Mouse (Mus musculus) ES-E14 (cell line): ENCODE data around the gene Esyt2. TPM values are rescaled to one million over a fixed set of nuclear protein-coding genes. Genes with fewer than 3 reads are reported as not detected.
"Not testable (repeated sequence)": the region's sequence is repeated elsewhere in the genome, so short reads cannot be mapped to it uniquely, and the experiment has no call there.

Experiments used
- DNase-seq: peaks from one replicate; pipeline ENCODE4 v3.0.0-alpha.2; 2013; ENCODE audit warnings: low read depth, low spot score
- H3K27ac ChIP-seq: 2 replicates; pipeline ENCODE4 v1.5.1; 2012; ENCODE audit warnings: low read depth, mild to moderate bottlenecking, low read length, moderate library complexity, mixed read lengths; ENCODE audit not compliant: poor library complexity, insufficient read depth, severe bottlenecking
- H3K36me3 ChIP-seq: 2 replicates; pipeline ENCODE4 v1.6.1; 2012; ENCODE audit warnings: mild to moderate bottlenecking, low read length, moderate library complexity, mixed read lengths; ENCODE audit not compliant: control insufficient read depth, poor library complexity, insufficient read depth, severe bottlenecking
- H3K4me1 ChIP-seq, 2 experiments: fragments of 150-350 bp in 1 of 2; sonication (generic) in 1 of 2; 2 replicates each; pipeline ENCODE4 v1.6.1; 2012; ENCODE audit warnings: low read length in 2 of 2, mild to moderate bottlenecking in 1 of 2, mixed read lengths in 1 of 2; ENCODE audit not compliant: control insufficient read depth in 2 of 2, insufficient read depth in 2 of 2, poor library complexity in 1 of 2
- H3K4me3 ChIP-seq, 2 experiments: fragments of 150-350 bp in 1 of 2; sonication (generic) in 1 of 2; 2 replicates each; pipeline ENCODE4 v1.5.1; 2012; ENCODE audit warnings: low read length in 2 of 2, low read depth in 1 of 2, mild to moderate bottlenecking in 1 of 2, mixed read lengths in 1 of 2; ENCODE audit not compliant: insufficient read depth in 1 of 2, poor library complexity in 1 of 2, severe bottlenecking in 1 of 2
- H3K9ac ChIP-seq: 2 replicates; pipeline ENCODE4 v1.6.1; 2012; ENCODE audit warnings: low read depth, mild to moderate bottlenecking, low read length, mixed read lengths; ENCODE audit not compliant: poor library complexity, insufficient read depth, severe bottlenecking
- H3K9me3 ChIP-seq: fragments of 150-350 bp; sonication (generic); 2 replicates; pipeline ENCODE4 v1.6.1; 2012; ENCODE audit warnings: low read depth, mild to moderate bottlenecking, low read length; ENCODE audit not compliant: control insufficient read depth, insufficient read depth
- CHD2 ChIP-seq: IDR thresholded peaks from 2 replicates; pipeline ENCODE4 v1.6.1; 2014; ENCODE audit warnings: mild to moderate bottlenecking, low read depth, low read length, inconsistent platforms
- HCFC1 ChIP-seq: IDR thresholded peaks from 2 replicates; pipeline ENCODE4 v1.6.1; 2012; ENCODE audit warnings: low read length, inconsistent platforms, borderline replicate concordance; ENCODE audit not compliant: insufficient read depth
- MAFK ChIP-seq: IDR thresholded peaks from 2 replicates; pipeline ENCODE4 v1.6.1; 2014; ENCODE audit warnings: mild to moderate bottlenecking, low read depth, low read length, inconsistent platforms; ENCODE audit not compliant: insufficient read depth
- ZC3H11A ChIP-seq: IDR thresholded peaks from 2 replicates; pipeline ENCODE4 v1.6.1; 2012; ENCODE audit warnings: low read depth, mild to moderate bottlenecking, inconsistent platforms, low read length, borderline replicate concordance
- ZNF384 ChIP-seq: IDR thresholded peaks from 2 replicates; pipeline ENCODE4 v1.6.1; 2012; ENCODE audit warnings: low read depth, low read length, inconsistent platforms
- in situ Hi-C, 2 experiments: fragments of 600-800 bp; cut with MboI; formaldehyde crosslinking; loops; one replicate each; pipeline ENCODE4 v1.15.1; 2025; ENCODE audit warnings: low sequenced_read_pairs in 2 of 2, inconsistent platforms in 1 of 2; ENCODE audit not compliant: unreplicated experiment in 2 of 2
- total RNA-seq: library from RNA; depleted of rRNA; stranded (reverse); fragments of 300-350 nt; gene quantifications from 2 replicates; pipeline ENCODE4 v1.2.3, GENCODE M21; 2012

Esyt2 gene
- total RNA-seq, 1 experiment: 44.2 TPM

GRCm38 (mm10) chr12:116270538-116270937 is 10.5 kb upstream of the Esyt2 start:
- Histone ChIP-seq H3K4me1 (no peaks in the 10 kb centered on the region), H3K27ac (no peak overlapping the region), H3K36me3 (no peaks in the 10 kb centered on the region), H3K4me3 (no peak overlapping the region), H3K9me3 (no peaks in the 10 kb centered on the region), H3K9ac (no peak overlapping the region)
- TF ChIP-seq HCFC1: no peak
- no peak for TF ChIP-seq ZNF384
- TF ChIP-seq MAFK: no peak
- no peak for TF ChIP-seq ZC3H11A
- no peak for TF ChIP-seq CHD2
- in situ Hi-C loops: no loop called here
- DNase-seq: no peak

- H3K9me3 ChIP-seq: no peaks in the 10 kb centered on the region
- no peak for DNase-seq
- no peak overlapping the region for H3K9ac ChIP-seq
- H3K4me1 ChIP-seq: no peaks in the 10 kb centered on the region
- no peak overlapping the region for H3K4me3 ChIP-seq
- no peak overlapping the region for H3K27ac ChIP-seq
- H3K36me3 ChIP-seq: no peaks in the 10 kb centered on the region
- in situ Hi-C loops: no loop called here
- TF ChIP-seq HCFC1 (no peak), ZNF384 (no peak), MAFK (no peak), ZC3H11A (no peak), CHD2 (no peak)
Measured at GRCm38 (mm10) chr12:116271071-116271470, 9.9 kb upstream of the Esyt2 start.

GRCm38 (mm10) chr12:116273733-116274132 is 7.3 kb upstream of the Esyt2 start:
- TF ChIP-seq HCFC1 (no peak), CHD2 (no peak), MAFK (no peak), ZNF384 (no peak), ZC3H11A (no peak)
- in situ Hi-C loops: no loop called here

GRCm38 (mm10) chr12:116275086-116275485 is 5.9 kb upstream of the Esyt2 start, which contains the start of gene Gm11027:
Gene Gm11027 (plus strand): TSS chr12:116275386.
- DNase-seq, H3K36me3 ChIP-seq, in situ Hi-C loops: not testable (repeated sequence)

More at GRCm38 (mm10) chr12:116273733-116274132, 7.3 kb upstream of the Esyt2 start:
- H3K4me3 ChIP-seq: no peak overlapping the region
- no peaks in the 10 kb centered on the region for H3K36me3 ChIP-seq
- no peaks in the 10 kb centered on the region for H3K4me1 ChIP-seq
- no peak for DNase-seq
- no peak overlapping the region for H3K9ac ChIP-seq
- no peaks in the 10 kb centered on the region for H3K9me3 ChIP-seq
- H3K27ac ChIP-seq: no peak overlapping the region

GRCm38 (mm10) chr12:116275631-116276030 is 5.4 kb upstream of the Esyt2 start:
- Histone ChIP-seq H3K4me3 (no peak overlapping the region), H3K9me3 (no peaks in the 10 kb centered on the region), H3K4me1 (no peaks in the 10 kb centered on the region; a peak in 1 of 4 replicates), H3K27ac (no peak overlapping the region), H3K9ac (no peak overlapping the region), H3K36me3 (no peaks in the 10 kb centered on the region)
- TF ChIP-seq HCFC1 (no peak), ZNF384 (no peak), ZC3H11A (no peak), CHD2 (no peak), MAFK (no peak)
- in situ Hi-C loops: no loop called here
- no peak for DNase-seq

More at GRCm38 (mm10) chr12:116275086-116275485, 5.9 kb upstream of the Esyt2 start, which contains the start of gene Gm11027:
- H3K9ac ChIP-seq, H3K4me3 ChIP-seq, H3K4me1 ChIP-seq, H3K9me3 ChIP-seq, H3K27ac ChIP-seq: not testable (repeated sequence)
